ENCODE assay signal across 11 mouse cellular contexts in the genomic region with DNA sequence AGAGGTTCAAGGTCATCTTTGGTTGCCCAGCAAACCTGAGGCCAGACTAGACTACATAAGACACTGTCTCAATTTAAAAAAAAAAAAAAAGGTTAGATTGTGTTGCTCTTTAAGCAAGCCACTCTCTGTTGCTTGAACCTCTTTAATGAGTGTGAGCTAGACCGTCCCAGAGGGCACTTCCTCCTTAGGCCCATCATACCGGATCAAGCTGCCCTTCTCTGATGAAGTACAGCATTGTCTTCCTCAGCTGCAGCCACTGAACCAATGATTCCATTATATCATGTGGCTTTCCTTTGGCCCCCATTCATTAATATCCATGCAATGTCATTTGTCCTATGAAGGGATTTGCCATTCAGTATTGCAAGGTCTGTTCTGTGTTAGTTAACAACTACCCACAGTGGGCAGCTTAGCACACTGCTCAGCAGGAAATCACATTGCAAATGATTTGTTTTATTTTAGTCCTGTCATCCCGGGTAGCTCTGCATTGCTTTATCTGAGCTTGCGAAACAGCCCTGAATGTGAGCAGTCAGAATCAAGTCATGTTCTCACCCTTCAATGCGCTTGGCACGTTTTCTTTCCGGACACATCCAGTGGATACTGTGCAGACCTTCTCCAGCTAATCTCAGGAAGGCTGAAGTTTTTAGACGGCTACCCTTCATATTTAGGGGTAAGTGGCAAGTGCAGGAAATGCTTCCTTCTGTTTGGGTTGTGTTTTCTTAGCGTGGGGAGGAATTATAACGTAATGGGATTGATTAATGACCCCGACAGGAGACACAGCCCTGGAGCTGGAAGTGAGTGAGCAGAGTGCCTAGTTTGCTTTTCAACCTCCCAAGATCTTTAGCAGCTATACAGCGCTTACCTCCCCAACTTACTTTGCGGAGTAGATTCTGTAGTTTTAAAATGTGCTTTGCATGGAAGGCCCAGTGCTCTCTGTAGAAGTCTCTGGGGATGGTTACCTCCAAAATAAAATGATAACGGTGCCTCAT.
DNase-seq lines count a peak whose midpoint lies in the region; ATAC-seq lines count a peak whose summit lies in the region.
"Had no signal": no experiment of that assay in that cellular context is flagged by ENCODE, and none has a peak within 500 bp of the region (broad histone marks: within the 10 kb centered on the region; RNA-seq: fewer than 3 reads in every experiment).

No protein-coding gene starts in this region.

- H3K4me2 ChIP-seq in lung, embryonic 15.5 days, result no peak overlapping the region

- no peaks in the 10 kb centered on the region for H3K36me3 ChIP-seq in lung, embryonic 15.5 days

- peak; percentile 91 for ATAC-seq in lung, embryonic 15.5 days (ENCODE audit: borderline replicate concordance, extremely low read depth, low FRiP score, low TSS enrichment)
- ATAC-seq in erythroid progenitor cell, adult 5-6 weeks (replicated peaks; ENCODE audit: low FRiP score, poor library complexity, severe bottlenecking), result no peak
- ATAC-seq: Patski had no signal

- 0 out of 2 replicates have a peak overlapping the region, but pooled peaks have one; percentile 22 for H3K27ac ChIP-seq in lung, embryonic 15.5 days

- no peaks in the 10 kb centered on the region for H3K27me3 ChIP-seq in lung, embryonic 15.5 days
- H3K27me3 ChIP-seq: Patski had no signal

- H3K9me3 ChIP-seq in lung, embryonic 15.5 days, result no peaks in the 10 kb centered on the region; the same call in 1 of the 2 replicates

- H3K4me3 ChIP-seq in lung, embryonic 15.5 days, result no peak overlapping the region
- H3K4me3 ChIP-seq: myocyte had no signal

- peak; percentile 13 for DNase-seq in Muller cell, postnatal 12 days (ENCODE audit: inconsistent ontology term)
- DNase-seq in adrenal gland, postnatal 10 days, result peak; percentile 43
- peak; percentile 71 for DNase-seq in heart, adult 8-10 months (ENCODE audit: low spot score)
- no peak for DNase-seq in layer of hippocampus, adult 8-10 months (ENCODE audit: low spot score in 2 of 2)
- no peak for DNase-seq in kidney, adult 11 months
- DNase-seq: cerebellum, adult 9-11 months; right cerebral cortex, postnatal 25 days had no signal

- no peak overlapping the region for H3K9ac ChIP-seq in lung, embryonic 15.5 days

- WGBS in lung, embryonic 15.5 days, result 38% methylated on average over 14 of the region's 14 CpGs

- peaks cover 6% of the 10 kb centered on the region; the same call in 1 of the 2 replicates for H3K4me1 ChIP-seq in lung, embryonic 15.5 days

Comparison
In these comparisons a context has a peak if more than half of its experiments do, and no peak if none do; other contexts are left out.
1. DNase-seq: peak in Muller cell, postnatal 12 days (single experiment), adrenal gland, postnatal 10 days (single experiment) and heart, adult 8-10 months (single experiment); none in layer of hippocampus, adult 8-10 months (0 of 2) and kidney, adult 11 months (single experiment).